Mouse (Mus musculus) hindbrain, embryonic 15.5 days (tissue): ENCODE results near the gene Olfr825. TPM values are rescaled to one million over a fixed set of nuclear protein-coding genes. Genes with fewer than 3 reads are reported as not detected.
"Not testable (repeated sequence)": the region's sequence is repeated elsewhere in the genome, so short reads cannot be mapped to it uniquely, and the experiment has no call there.

Source experiments
- ATAC-seq: fragments of 200-750 bp; cut with Nextera tagmentation; 2 replicates; pipeline ENCODE4 v1.8.0; 2017; ENCODE audit warnings: low read depth, moderate number of reproducible peaks, moderate TSS enrichment; ENCODE audit not compliant: low FRiP score
- H3K27ac ChIP-seq: fragments of 300-500 bp; sonication (generic); replicated peaks from 2 replicates; pipeline ENCODE4 v1.5.1; 2015; ENCODE audit warnings: mild to moderate bottlenecking, inconsistent platforms
- H3K27me3 ChIP-seq: fragments of 300-500 bp; sonication (generic); 2 replicates; pipeline ENCODE4 v1.6.1; 2015; ENCODE audit warnings: control low read depth, inconsistent platforms
- H3K36me3 ChIP-seq: fragments of 300-500 bp; sonication (generic); 2 replicates; pipeline ENCODE4 v1.6.1; 2015; ENCODE audit warnings: control low read depth, inconsistent platforms
- H3K4me1 ChIP-seq: fragments of 300-500 bp; sonication (generic); replicated peaks from 2 replicates; pipeline ENCODE4 v1.6.1; 2015; ENCODE audit warnings: control low read depth, inconsistent platforms
- H3K4me2 ChIP-seq: fragments of 300-500 bp; sonication (generic); 2 replicates; pipeline ENCODE4 v1.6.1; 2015; ENCODE audit warnings: moderate library complexity, mild to moderate bottlenecking, inconsistent platforms
- H3K4me3 ChIP-seq: fragments of 300-500 bp; sonication (generic); 2 replicates; pipeline ENCODE4 v1.5.1; 2015; ENCODE audit warnings: mild to moderate bottlenecking, inconsistent platforms
- H3K9ac ChIP-seq: fragments of 300-500 bp; sonication (generic); 2 replicates; pipeline ENCODE4 v1.6.1; 2015; ENCODE audit warnings: inconsistent platforms
- H3K9me3 ChIP-seq: fragments of 300-500 bp; sonication (generic); 2 replicates; pipeline ENCODE4 v1.6.1; 2016; ENCODE audit warnings: control low read depth, inconsistent platforms
- WGBS: fragments of 180-500 bp; shearing (Covaris S2); methylation state at CpG from one replicate; pipeline ENCODE4 v1.1.7; 2015; 5-methylcytosine and 5-hydroxymethylcytosine counted together
- polyA plus RNA-seq: library from polyadenylated mRNA; unstranded; fragments of >200 nt; fragmentation: Nextera tagmentation; extraction: Ambion mirVana; gene quantifications from 2 replicates; pipeline ENCODE4 v1.2.1, GENCODE M21; 2015

Olfr825 gene
- polyA plus RNA-seq = not detected in 2 replicates

GRCm38 (mm10) chr10:130166666-130167065, at the start of gene Olfr825:
Gene Olfr825 (minus strand): TSS chr10:130166766.
- no peaks in the 10 kb centered on the region for H3K9me3 ChIP-seq
- no peak within 1 kb of the TSS for H3K4me3 ChIP-seq
- no peak within 1 kb of the TSS for H3K4me2 ChIP-seq
- no peaks in the 10 kb centered on the region for H3K27me3 ChIP-seq
- H3K27ac ChIP-seq = no peak within 1 kb of the TSS
- no peak for ATAC-seq
- no peaks in the 10 kb centered on the region for H3K36me3 ChIP-seq
- H3K4me1 ChIP-seq = no peaks in the 10 kb centered on the region
- H3K9ac ChIP-seq = no peak within 1 kb of the TSS

- Histone ChIP-seq H3K27me3 (no peaks in the 10 kb centered on the region), H3K27ac (no peak within 1 kb of the TSS), H3K9me3 (no peaks in the 10 kb centered on the region), H3K4me1 (no peaks in the 10 kb centered on the region), H3K4me2 (no peak within 1 kb of the TSS), H3K9ac (no peak within 1 kb of the TSS), H3K36me3 (no peaks in the 10 kb centered on the region), H3K4me3 (no peak within 1 kb of the TSS)
- no peak for ATAC-seq
- 90% methylated on average over 1 of the region's 1 CpGs for WGBS
These were observed 47.7 kb upstream of the Olfr825 start, which contains the start of gene Olfr827 for GRCm38 (mm10) chr10:130214303-130214702. Gene Olfr827 (minus strand): TSS chr10:130214403.

- Histone ChIP-seq H3K4me3 (no peak within 1 kb of the TSS), H3K27me3 (no peaks in the 10 kb centered on the region), H3K36me3 (no peaks in the 10 kb centered on the region), H3K4me2 (no peak within 1 kb of the TSS), H3K9me3 (no peaks in the 10 kb centered on the region), H3K9ac (no peak within 1 kb of the TSS), H3K27ac (no peak within 1 kb of the TSS), H3K4me1 (no peaks in the 10 kb centered on the region)
- no peak for ATAC-seq
- WGBS = 82% methylated on average over 1 of the region's 1 CpGs
These were observed 17.5 kb upstream of the Olfr825 start, which contains the start of gene Olfr826 for GRCm38 (mm10) chr10:130184086-130184485. Gene Olfr826 (minus strand): TSS chr10:130184186.

- no peak overlapping the region for H3K27ac ChIP-seq
- H3K4me2 ChIP-seq = no peak overlapping the region
- no peak for ATAC-seq
- no peak overlapping the region for H3K9ac ChIP-seq
- no peaks in the 10 kb centered on the region for H3K9me3 ChIP-seq
- no peaks in the 10 kb centered on the region for H3K27me3 ChIP-seq
- H3K36me3 ChIP-seq = no peaks in the 10 kb centered on the region
- no peaks in the 10 kb centered on the region for H3K4me1 ChIP-seq
- no peak overlapping the region for H3K4me3 ChIP-seq
These were observed 1.4 kb downstream of the Olfr825 start for GRCm38 (mm10) chr10:130165196-130165595.

- H3K36me3 ChIP-seq = no peaks in the 10 kb centered on the region
- H3K27ac ChIP-seq = no peak overlapping the region
- no peak overlapping the region for H3K9ac ChIP-seq
- no peak for ATAC-seq
- no peaks in the 10 kb centered on the region for H3K9me3 ChIP-seq
- H3K4me3 ChIP-seq = no peak overlapping the region
- no peaks in the 10 kb centered on the region for H3K4me1 ChIP-seq
- WGBS = 92% methylated on average over 5 of the region's 5 CpGs
- H3K27me3 ChIP-seq = no peaks in the 10 kb centered on the region
- no peak overlapping the region for H3K4me2 ChIP-seq
These were observed 22.4 kb downstream of the Olfr825 start for GRCm38 (mm10) chr10:130144121-130144520.

GRCm38 (mm10) chr10:130142481-130142880, 24.1 kb downstream of the Olfr825 start:
- WGBS = 89% methylated on average over 5 of the region's 5 CpGs
- H3K9ac ChIP-seq, H3K27me3 ChIP-seq, H3K4me3 ChIP-seq, H3K27ac ChIP-seq, H3K36me3 ChIP-seq, ATAC-seq, H3K4me1 ChIP-seq, H3K9me3 ChIP-seq, H3K4me2 ChIP-seq: not testable (repeated sequence)

- Histone ChIP-seq H3K36me3 (no peaks in the 10 kb centered on the region), H3K4me3 (no peak overlapping the region), H3K27ac (no peak overlapping the region), H3K9ac (no peak overlapping the region), H3K27me3 (no peaks in the 10 kb centered on the region), H3K4me2 (no peak overlapping the region), H3K9me3 (no peaks in the 10 kb centered on the region), H3K4me1 (no peaks in the 10 kb centered on the region)
- ATAC-seq = no peak
These were observed 31.8 kb downstream of the Olfr825 start for GRCm38 (mm10) chr10:130134811-130135210.

GRCm38 (mm10) chr10:130129900-130130299, 36.7 kb downstream of the Olfr825 start, which contains the start of gene Olfr824:
Gene Olfr824 (minus strand): TSS chr10:130130000.
- H3K9me3 ChIP-seq, H3K4me2 ChIP-seq, H3K9ac ChIP-seq, H3K27me3 ChIP-seq, H3K36me3 ChIP-seq, H3K27ac ChIP-seq, ATAC-seq, H3K4me1 ChIP-seq, H3K4me3 ChIP-seq: not testable (repeated sequence)

- H3K27me3 ChIP-seq, H3K4me2 ChIP-seq, ATAC-seq, H3K36me3 ChIP-seq, H3K4me1 ChIP-seq, H3K4me3 ChIP-seq, H3K27ac ChIP-seq, H3K9me3 ChIP-seq, H3K9ac ChIP-seq: not testable (repeated sequence)
- WGBS = 69% methylated on average over 3 of the region's 3 CpGs
These were observed 50.5 kb downstream of the Olfr825 start for GRCm38 (mm10) chr10:130116045-130116444.

- ATAC-seq, H3K27ac ChIP-seq, H3K9me3 ChIP-seq, H3K27me3 ChIP-seq, H3K36me3 ChIP-seq, H3K4me2 ChIP-seq, H3K9ac ChIP-seq, H3K4me3 ChIP-seq, H3K4me1 ChIP-seq: not testable (repeated sequence)
- 90% methylated on average over 1 of the region's 1 CpGs for WGBS
These were observed 51.3 kb downstream of the Olfr825 start, which contains the start of gene Olfr823 for GRCm38 (mm10) chr10:130115283-130115682. Gene Olfr823 (minus strand): TSS chr10:130115383.

Other genes with a start within 250 kb of the Olfr825 start
- not detected in 2 replicates for gene Olfr818, start 217.7 kb downstream of the Olfr825 start, polyA plus RNA-seq
- gene Olfr819, start 199.5 kb downstream of the Olfr825 start, polyA plus RNA-seq = not detected in 2 replicates
- gene Olfr247, start 190.6 kb downstream of the Olfr825 start, polyA plus RNA-seq = not detected in 2 replicates
- gene Gm10310, start 181.7 kb downstream of the Olfr825 start, polyA plus RNA-seq = not detected in 2 replicates
- gene Olfr820, start 154.1 kb downstream of the Olfr825 start, polyA plus RNA-seq = not detected in 2 replicates
- gene Olfr821, start 136.4 kb downstream of the Olfr825 start, polyA plus RNA-seq = not detected in 2 replicates
- not detected in 2 replicates for gene Olfr822, start 95.6 kb downstream of the Olfr825 start, polyA plus RNA-seq
- gene Olfr823, start 51.4 kb downstream of the Olfr825 start, polyA plus RNA-seq = not detected in 2 replicates
- not detected in 2 replicates for gene Olfr824, start 36.8 kb downstream of the Olfr825 start, polyA plus RNA-seq
- gene Olfr826, start 17.4 kb upstream of the Olfr825 start, polyA plus RNA-seq = not detected in 2 replicates
- not detected in 2 replicates for gene Olfr827, start 47.6 kb upstream of the Olfr825 start, polyA plus RNA-seq
- 1.3 and 8.0 TPM in 2 replicates for gene Neurod4, start 113.5 kb upstream of the Olfr825 start, polyA plus RNA-seq
- gene Tespa1, start 156.1 kb upstream of the Olfr825 start, polyA plus RNA-seq = 0.09 TPM in 1 of 2 replicates, not detected in the other
- 0.03 and 0.04 TPM in 2 replicates for gene Vmn2r84, start 227.6 kb upstream of the Olfr825 start, polyA plus RNA-seq